Mouse (Mus musculus) thymus, postnatal 10 days (tissue): ENCODE measurements at regions not wholly inside any gene's neighbourhood (a gene's known extent, or its start where the extent isn't known, plus 50 kb on each side); places are given as distances from the start of the nearest gene placed in this dataset.
"Not testable (repeated sequence)": the region's sequence is repeated elsewhere in the genome, so short reads cannot be mapped to it uniquely, and the experiment has no call there.

Experiments
- DNase-seq, 2 experiments: peaks; one replicate each; pipeline ENCODE4 v3.0.0; 2021; ENCODE audit warnings: low spot score in 2 of 2

GRCm38 (mm10) chr13:99128979-99129378 is 55.6 kb upstream of the Zfp366 start:
- no peak for DNase-seq

- no peak for DNase-seq
Measured at GRCm38 (mm10) chr13:99128284-99128691, 56.3 kb upstream of the Zfp366 start.

- no peak for DNase-seq
Measured at GRCm38 (mm10) chr13:99127716-99128115, 56.9 kb upstream of the Zfp366 start.

- not testable (repeated sequence) for DNase-seq
Measured at GRCm38 (mm10) chr13:99126971-99127370, 57.7 kb upstream of the Zfp366 start.

- DNase-seq, result no peak
Measured at GRCm38 (mm10) chr13:99126538-99126937, 58.1 kb upstream of the Zfp366 start.

GRCm38 (mm10) chr13:99125946-99126345 is 58.7 kb upstream of the Zfp366 start:
- DNase-seq, result no peak

- DNase-seq, result no peak
Measured at GRCm38 (mm10) chr13:99124894-99125570, 59.6 kb upstream of the Zfp366 start.

- DNase-seq, result no peak
Measured at GRCm38 (mm10) chr13:99124141-99124540, 60.5 kb upstream of the Zfp366 start.

GRCm38 (mm10) chr13:99123476-99124140 is 61.0 kb upstream of the Zfp366 start:
- DNase-seq, result no peak

GRCm38 (mm10) chr13:99122539-99122938 is 62.1 kb upstream of the Zfp366 start:
- not testable (repeated sequence) for DNase-seq

- no peak for DNase-seq
Measured at GRCm38 (mm10) chr13:99121096-99121495, 63.5 kb upstream of the Zfp366 start.

GRCm38 (mm10) chr13:99119941-99120340 is 64.7 kb upstream of the Zfp366 start:
- no peak for DNase-seq

- no peak for DNase-seq
Measured at GRCm38 (mm10) chr13:99118901-99119300, 65.7 kb upstream of the Zfp366 start.

GRCm38 (mm10) chr13:99115541-99115940 is 69.1 kb upstream of the Zfp366 start:
- no peak for DNase-seq

- DNase-seq, result no peak
Measured at GRCm38 (mm10) chr13:99114565-99114964, 70.1 kb upstream of the Zfp366 start.

- no peak for DNase-seq
Measured at GRCm38 (mm10) chr13:99111736-99112386, 72.8 kb upstream of the Zfp366 start.

GRCm38 (mm10) chr13:99107983-99108382 is 76.6 kb upstream of the Zfp366 start:
- DNase-seq, result no peak

- no peak for DNase-seq
Measured at GRCm38 (mm10) chr13:99102089-99102681, 82.4 kb upstream of the Zfp366 start.

- DNase-seq, result no peak
Measured at GRCm38 (mm10) chr13:99100430-99101409, 83.9 kb upstream of the Zfp366 start.

GRCm38 (mm10) chr13:99099794-99100429 is 84.7 kb upstream of the Zfp366 start:
- no peak for DNase-seq

GRCm38 (mm10) chr13:99099226-99099625 is 85.4 kb upstream of the Zfp366 start:
- no peak for DNase-seq
